Mouse (Mus musculus) erythroid progenitor cell, adult 5-6 weeks (primary cell): ENCODE results near the gene Prrt1. TPM values are rescaled to one million over a fixed set of nuclear protein-coding genes. Genes with fewer than 3 reads are reported as not detected.

ENCODE experiments used
- ATAC-seq: replicated peaks from 2 replicates; pipeline ENCODE4 v1.8.0; 2016; ENCODE audit warnings: moderate number of reproducible peaks, mild to moderate bottlenecking, moderate TSS enrichment, inconsistent platforms; ENCODE audit not compliant: poor library complexity, low FRiP score, severe bottlenecking
- total RNA-seq, 2 experiments: library from RNA; stranded (forward) in 1 of 2; stranded (reverse) in 1 of 2; fragments of 150-400 nt in 1 of 2; fragments of 186-747, 209-891 nt in 1 of 2; gene quantifications; 2 replicates each; pipeline versions ENCODE4 v1.2.3 to v1.2.4; 2015 to 2017; ENCODE audit warnings: low replicate concordance in 2 of 2

Prrt1 gene
- total RNA-seq, 2 experiments from 2014 or later, result not detected

DNA sequence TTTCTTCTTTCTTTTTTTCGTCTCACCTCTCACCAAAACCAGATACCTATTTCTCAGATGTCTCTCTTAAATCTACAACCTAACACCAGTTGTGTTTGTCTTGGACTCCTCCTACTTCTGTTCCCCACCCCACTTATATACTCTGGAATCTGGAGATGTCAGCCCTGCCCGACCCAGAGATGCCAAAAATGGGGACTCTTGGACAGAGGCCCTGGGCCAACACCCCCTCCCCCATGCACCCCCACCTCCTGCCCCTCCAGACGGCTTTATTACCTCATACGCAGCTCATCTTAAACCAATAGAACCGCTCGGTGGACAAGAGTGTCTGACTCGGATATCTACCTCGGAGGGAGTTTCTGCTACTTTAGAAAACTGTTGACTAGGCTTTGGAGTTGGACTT, 33.2 kb upstream of the Prrt1 start:
- ATAC-seq, result no peak

DNA sequence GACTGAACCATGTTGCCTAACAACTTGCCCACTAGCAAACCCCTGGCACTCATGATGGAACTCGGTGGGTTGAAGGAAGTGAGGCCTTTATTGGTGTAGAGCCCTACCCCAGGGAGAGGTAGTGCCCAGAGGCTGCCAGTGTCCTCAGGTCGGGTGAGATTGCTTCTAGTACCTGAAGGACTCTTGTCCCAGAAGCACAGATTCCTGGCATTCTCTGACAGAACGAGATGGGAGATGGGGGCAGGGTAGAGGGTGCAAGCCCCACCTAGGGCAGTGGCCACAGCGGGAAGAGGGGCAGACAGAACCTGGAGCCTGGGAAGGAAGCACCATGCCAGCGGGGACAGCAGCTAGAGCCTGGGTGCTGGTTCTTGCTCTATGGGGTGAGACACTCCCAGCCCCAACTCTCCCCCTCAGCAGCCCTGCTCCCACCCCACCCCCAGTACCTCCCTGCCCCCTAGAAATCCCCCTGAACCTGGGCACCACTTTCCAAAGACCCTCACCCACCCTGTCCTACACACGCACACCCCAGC, 31.7 kb upstream of the Prrt1 start, which contains the start of gene Ager:
Gene Ager (plus strand): TSS at position 297 of the 530 bp plus-strand sequence.
- ATAC-seq, result no peak

DNA sequence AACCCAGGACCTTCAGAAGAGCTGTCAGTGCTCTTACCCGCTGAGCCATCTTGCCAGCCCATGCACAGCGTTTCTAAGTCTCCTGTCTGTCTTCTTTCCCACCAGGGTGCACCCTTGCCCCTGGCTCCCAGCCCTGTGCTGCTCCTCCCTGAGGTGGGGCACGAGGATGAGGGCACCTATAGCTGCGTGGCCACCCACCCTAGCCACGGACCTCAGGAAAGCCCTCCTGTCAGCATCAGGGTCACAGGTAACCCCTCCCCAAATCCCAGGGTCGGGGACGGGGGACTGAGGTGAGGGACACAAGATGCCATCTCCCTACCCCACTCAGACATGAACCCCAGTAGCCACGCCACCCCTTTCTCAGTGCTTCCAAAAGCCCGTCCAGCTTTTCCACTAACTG, 29.4 kb upstream of the Prrt1 start:
- ATAC-seq, result no peak

DNA sequence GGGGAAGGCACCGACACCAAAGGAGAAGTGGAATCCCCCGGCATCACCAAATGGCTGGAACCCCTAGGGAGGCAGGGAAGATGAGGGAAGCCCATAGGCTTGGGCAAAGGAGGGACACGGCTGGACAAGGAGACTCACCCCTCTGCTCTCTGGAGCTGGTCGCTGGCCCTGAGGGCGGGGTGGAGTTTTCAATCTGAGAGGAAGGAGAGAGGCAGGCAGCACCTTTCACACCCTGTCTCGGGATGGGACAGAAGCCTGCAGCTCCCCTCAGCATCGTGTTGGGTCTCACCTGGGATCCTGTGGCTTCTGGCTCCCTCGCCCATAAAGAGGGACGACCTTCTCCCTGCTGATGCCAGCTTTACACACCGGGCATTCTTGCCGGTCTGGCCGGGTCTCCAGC, 27.5 kb upstream of the Prrt1 start:
- ATAC-seq, result no peak

DNA sequence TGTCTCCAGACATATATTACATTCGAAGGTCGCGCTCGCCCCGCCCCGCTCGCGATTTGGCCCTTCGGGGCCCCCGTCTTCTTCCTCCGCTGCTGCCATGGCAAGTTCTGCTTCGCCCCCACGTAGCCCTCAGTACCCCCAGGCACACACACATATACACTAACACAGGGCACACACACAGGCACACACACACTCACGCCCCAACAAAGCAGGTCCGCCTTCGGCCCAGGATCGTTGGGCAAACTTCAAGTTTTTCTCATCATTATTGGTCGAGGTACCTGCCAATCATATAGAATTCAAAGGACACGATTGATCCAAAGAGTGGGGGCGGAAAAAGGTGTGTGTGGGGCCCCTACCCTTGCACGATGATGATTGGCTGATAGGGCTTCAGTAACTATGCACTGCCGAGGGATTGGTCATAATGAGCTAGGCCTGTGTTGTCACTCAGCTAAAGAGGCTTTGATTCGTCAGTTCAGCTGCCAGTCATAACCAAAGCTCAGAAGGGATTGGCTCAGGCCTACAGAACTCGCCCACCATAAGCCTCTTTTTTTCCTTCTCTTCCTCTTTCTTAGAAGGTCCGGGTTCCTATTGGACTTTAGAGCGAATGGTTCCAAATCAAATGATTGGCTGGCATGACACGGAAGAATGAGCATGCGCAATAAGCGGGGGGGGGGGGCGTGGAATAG, 25.8 kb upstream of the Prrt1 start, which contains the start of gene Rnf5:
Gene Rnf5 (minus strand): TSS at position 316 of the 686 bp plus-strand sequence.
- ATAC-seq, result peak; percentile 78

DNA sequence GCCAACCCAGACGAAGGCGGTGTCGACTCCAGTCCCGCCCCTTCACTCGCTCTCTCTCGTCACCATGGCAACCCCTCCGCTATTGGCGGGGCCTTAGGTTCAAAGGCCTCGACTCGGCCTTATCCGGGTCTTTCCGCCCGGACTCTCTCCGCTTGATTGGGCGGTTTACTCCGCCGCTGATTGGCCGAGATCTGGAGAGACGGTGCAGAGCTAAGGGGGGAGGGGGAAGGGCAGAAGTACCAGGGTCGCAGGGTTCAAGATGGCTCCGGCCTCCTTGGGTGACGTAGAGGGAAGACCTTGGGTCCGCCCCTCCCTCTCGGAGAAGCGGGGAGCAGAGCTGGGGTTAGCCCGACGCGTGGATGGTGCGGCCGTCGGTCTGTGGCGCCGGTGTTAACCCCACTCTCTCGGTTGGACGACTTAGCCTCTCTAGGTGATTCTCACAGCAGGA, 25.2 kb upstream of the Prrt1 start, which contains the start of gene Agpat1:
Gene Agpat1 (plus strand): TSS at position 202 of the 448 bp plus-strand sequence.
- ATAC-seq, result peak; percentile 71

DNA sequence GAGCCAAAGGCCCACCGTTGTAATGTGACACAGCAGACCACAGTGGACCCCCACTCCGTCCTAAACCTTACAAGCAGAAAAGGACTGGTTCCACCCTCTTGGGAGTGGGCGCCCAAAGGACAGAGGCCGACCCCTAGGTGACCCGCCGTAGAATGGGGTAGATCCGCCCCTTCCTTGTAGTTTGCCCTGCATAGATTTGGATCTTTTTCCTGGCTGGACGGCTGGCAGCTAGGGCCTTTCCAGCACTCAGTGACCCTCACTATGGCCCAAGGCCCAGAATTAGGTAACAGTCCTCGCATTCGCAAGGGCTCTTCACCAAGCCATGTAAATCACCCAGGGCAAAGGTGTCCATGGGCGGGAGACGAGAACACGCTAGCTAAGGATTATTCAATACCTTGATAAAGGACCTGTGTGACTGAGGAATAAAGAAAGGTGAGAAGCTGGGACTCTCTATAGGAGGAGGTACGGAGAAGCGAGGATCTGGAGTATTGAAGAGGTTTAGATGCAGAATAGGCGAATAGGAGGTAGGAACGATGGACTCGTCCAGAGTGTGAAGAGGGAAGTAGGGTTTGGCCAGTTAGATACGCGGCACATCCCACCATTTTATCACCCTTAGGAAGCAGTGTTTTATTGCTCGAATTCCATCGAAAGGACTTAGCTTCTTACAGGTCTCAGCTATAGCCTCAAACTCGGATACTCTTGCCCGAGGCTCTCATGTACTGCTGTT, 24.7 kb upstream of the Prrt1 start:
- ATAC-seq, result peak; percentile 1

DNA sequence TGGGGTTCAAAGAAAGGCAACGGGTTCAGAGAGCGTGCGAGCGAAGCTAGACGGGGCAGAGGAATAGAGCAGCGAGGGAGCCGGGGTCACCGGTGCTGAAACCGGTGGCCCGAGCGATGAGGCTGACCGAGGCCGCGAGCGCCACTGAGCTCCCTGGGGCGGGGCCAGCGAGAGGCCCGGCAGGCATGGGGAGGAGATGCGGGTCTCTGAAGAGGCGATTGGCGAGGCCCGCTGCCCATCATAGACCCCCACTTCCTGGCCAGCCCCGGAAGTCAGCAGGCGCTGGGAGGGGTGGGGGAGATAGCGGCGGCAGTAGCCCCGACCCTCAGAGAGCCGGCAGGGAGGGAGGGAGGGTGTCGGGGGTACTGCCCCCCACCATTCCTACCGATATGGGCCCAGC, 23.7 kb upstream of the Prrt1 start:
- peak; percentile 48 for ATAC-seq

DNA sequence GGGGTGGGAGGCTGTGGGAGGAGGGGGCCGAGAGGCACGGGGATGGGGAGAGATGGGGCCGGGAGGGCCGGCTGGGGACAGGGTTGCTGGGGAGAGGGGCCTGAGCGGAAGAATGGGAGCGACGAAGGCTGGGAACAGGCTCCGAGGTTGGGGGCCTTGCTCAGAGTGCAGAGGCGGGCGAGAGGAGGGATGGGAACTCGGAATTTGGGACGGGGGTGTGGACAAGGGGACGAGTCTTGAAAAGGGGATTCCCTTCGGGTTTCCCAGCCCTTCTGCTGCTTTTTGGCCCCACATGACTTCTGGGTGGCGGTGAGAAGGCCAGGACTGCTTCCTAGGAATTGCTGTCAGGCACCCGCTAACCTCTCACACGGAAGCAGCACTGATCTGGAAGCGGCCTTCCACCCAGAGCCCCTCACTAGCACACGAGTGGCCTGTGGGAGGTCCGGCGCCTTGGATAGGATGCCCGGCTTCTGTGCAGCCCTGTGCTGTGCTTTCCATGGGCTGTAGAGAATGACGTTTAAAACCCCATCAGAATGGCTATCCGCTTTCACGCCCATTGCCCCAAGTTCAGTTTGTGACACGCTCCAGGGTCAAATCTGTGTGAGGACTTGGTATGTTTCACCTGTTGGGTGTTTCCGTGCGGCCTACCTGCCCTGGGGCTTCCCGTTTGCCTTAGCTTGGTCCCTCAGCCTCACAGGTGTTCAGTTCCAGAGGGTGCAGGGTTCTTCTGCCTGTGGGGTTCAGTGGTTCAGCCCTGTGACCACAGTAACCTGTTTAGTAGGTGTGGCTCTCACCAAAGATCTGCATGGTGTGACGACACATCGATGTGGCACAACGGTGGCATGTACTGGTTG, 22.9 kb upstream of the Prrt1 start:
- no peak for ATAC-seq

DNA sequence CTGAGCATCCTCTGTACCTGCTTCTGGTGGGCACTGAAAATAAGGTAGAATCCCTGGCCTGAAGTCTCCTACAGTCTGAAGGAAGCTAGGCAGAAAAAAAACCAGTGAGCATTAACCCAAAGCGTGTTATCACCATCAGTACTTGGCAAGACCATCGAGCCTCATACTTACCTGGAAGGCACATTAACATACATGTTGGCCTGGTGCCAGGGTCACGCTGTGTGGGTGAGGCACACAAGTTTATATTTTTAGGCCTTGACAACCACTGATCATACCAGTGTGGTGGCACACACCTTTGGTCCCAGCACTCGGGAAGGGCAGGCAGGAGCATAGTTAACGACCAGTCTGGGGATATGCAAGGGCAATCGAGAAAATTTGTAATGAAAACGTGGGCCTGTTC, 21.3 kb upstream of the Prrt1 start:
- ATAC-seq, result no peak

DNA sequence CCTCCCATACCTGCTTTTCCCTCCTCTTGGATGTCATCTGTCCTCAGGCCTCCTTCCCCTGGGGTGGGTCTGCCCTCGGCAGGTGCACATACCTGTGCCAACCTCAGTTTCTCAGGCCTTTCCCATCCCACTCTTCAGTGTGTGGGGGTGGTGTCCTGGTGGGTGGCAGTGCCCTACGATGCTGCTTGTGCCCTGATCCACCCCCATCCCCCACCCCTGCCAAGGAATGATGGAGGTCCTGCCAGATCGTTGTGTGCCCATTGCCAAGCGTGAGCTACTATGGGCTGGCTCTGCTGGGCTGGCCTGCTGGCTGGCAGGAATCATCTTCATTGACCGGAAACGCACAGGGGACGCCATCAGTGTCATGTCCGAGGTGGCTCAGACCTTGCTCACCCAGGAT, 18.3 kb upstream of the Prrt1 start:
- no peak for ATAC-seq

DNA sequence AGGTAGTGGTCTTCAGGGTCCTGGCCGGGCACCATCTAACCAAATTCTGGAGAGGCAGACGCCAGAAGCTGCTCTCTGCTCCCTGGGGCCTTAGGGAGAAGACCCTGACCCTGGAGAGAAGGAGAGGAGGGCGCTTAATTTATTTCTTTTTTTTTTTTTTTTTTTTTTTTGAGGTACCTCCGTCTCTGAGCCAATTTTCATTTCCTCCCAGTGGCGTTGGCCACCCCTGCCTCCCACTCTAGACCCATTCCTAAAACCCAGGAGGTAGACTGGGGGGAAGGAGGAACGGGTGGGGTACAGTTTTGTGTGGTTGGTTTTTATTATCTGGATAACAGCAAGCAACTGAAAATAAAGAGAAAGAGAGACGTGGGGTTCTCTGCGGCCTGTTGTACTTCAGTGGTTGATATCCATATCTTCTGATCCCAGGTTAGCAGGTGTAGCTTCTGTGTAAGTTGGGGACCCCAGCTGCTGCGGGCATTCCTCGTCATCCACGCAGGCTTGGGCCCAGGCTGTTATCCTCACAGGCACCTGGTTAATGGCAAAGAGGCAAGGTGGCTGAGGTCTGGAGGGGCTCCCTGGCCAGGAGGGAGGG, 16.2 kb upstream of the Prrt1 start:
- no peak for ATAC-seq

DNA sequence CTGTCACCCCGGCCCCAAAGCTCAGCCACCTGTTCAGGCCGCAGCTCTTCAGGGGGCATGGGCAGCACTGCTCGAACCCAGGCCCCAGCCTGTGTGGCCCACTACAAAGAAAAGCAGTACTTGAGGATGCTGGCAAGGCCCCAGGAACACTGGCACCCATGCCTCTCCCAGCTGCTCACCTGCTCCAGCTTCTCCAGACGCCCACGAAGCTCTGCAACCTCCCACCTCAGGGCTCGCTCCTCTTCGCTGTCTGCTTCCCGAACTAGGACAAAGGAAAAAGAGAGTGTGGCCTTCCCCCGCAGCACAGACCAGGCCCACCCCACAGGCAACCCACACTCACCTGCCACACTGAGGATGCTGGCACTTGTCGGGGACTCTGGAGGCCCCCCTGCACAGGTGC, 15.5 kb upstream of the Prrt1 start:
- no peak for ATAC-seq

DNA sequence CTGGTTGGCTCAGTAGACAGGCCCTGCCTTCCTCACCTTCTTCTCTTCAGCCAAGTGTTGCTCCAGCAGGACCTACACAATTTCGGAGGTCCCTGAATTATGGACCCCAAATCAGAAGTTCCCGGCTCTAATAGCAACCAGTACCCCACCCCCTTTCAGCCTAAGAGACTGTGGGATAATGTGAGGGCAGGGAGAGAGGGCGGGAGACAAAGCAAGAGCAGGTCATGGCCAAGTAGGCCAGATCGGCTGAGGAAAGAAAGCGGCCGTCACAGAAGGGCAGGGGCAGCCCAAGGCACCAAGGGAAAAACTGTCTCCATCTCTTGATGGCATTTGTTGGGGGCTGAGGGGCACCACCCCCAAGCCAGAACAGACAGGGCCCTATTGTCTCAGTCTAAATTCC, 13.5 kb upstream of the Prrt1 start, which contains the start of gene Egfl8:
Gene Egfl8 (minus strand): TSS at position 101 of the 400 bp plus-strand sequence.
- no peak for ATAC-seq

DNA sequence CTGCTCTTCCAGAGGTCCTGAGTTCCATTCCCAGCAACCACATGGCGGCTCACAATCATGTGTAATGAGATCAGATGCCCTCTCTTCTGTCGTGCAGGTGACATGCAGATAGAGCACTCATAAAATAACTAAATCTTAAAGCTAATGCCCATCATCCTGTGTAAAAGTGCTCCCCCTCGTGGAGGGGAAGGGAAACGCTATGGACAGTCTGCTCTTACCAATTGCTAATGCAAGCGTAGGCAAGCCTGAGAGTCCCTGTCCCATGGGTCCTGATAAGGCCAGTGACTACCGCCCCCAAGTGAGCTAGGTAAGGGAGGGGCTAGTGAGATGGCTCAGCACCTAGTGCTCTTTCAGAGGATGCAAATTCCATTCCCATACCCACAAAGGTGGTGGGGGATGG, 10.3 kb upstream of the Prrt1 start:
- peak; percentile 83 for ATAC-seq

DNA sequence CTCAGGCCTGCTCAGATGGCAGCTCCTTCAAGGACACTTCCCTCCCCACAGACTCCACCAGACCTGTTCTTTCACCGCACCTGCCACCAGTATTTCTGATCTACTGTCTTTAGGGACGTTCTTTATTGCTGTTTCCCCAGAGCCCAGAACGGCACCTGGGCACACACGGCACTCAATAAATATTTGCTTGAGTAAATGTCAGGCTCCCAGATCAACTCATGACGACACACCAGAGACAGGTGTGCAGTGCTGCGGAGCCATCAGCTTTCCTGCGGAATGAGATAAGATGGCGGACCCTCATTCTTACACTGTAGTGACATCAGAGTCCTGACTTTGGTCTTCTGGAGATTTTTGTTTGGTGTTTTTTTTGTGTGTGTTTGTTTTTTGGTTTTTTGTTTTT, 8.3 kb upstream of the Prrt1 start:
- no peak for ATAC-seq

DNA sequence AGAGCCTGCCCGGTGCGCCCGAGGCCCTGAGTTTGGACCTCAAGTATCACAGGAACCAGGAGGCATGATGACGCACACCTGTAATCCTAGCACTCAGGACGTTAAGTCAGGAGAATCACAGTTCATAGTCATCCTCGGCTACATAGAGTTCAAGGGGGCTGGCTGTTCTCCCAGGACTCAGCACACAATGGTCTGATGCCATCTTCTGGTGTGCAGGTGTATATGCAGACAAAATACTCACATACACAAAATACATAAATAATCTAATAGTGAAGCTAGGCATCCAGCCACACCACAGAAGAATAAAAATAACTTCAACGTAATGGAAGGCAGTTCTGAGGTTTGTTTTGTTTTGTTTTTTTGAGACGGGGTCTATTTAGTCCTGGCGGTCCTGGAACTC, 6.2 kb upstream of the Prrt1 start:
- no peak for ATAC-seq

DNA sequence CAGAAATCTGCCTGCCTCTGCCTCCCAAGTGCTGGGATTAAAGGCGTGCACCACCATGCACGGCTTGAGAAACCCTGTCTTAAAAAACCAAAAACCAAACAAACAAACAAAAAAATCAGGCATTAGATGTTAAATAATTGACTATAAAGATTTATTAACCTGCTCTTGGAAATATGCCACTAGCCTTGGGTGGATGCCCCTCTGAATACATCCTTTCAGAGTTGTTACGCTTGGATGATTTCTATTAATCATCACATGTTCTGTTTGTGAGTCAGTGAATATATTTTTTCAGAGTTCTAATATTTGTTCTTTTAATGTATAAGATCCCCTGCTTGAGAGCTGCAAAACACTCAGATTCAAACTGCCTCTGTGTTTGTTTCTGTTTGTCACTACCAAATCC, 4.4 kb upstream of the Prrt1 start:
- ATAC-seq, result no peak

DNA sequence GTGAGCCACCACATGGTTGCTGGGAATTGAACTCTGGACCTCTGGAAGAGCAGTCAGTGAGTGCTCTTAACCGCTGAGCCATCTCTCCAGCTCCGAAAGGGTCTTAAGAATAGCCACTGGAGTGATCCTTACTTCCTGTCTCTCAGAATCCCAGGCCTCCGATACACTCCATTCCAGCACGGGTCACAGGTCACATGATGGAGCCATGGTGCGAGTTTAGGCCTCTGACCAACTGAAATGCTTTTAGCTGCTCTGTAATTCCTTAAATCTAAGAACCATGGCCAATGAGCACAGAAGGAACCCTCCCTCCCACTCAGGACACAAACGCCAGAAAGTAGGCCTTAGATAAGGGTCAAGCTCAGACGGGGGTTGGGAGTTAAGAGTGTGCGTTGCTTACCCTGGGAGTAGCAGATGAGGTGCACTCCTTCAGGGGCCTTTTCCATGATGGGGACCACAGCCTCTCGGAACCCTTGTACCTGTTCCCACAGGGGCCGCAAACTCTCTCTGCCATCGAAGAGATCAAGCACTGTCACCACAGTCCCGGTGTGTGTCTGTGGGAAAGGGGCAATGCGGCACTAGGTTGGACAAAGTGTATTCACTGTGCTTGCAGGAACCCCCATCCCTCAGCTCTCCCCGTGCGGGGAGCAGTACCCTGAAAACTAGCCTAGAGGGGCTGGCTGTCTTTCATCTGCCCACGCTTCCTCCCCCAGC, 3.1 kb upstream of the Prrt1 start:
- ATAC-seq, result no peak
